Mouse (Mus musculus): Measurements from ENCODE around the gene Scgn. TPM values are rescaled to one million over a fixed set of nuclear protein-coding genes. Genes with fewer than 3 reads are reported as not detected.

Gene Scgn
- polyA plus RNA-seq, 1 experiment: 1.3 TPM

GRCm38 (mm10) chr13:24001797-24002196, 10.8 kb upstream of the Scgn start:
- Histone ChIP-seq H3K36me3 (ENCODE audit: control insufficient read depth, insufficient read depth, low read length) (no peaks in the 10 kb centered on the region), H3K4me1 (ENCODE audit: control insufficient read depth, insufficient read depth, insufficient read length, low read length) (no peaks in the 10 kb centered on the region), H3K4me3 (ENCODE audit: low read depth, low read length) (no peak overlapping the region), H3K27me3 (ENCODE audit: control insufficient read depth, insufficient read depth, low read length) (no peaks in the 10 kb centered on the region), H3K27ac (ENCODE audit: insufficient read depth, low read depth, low read length) (no peak overlapping the region)
- WGBS: 58% methylated on average over 2 of the region's 2 CpGs
- TF ChIP-seq POLR2A (IDR thresholded peaks at IDR 0.05; ENCODE audit: low read depth, low read length) (no peak), CTCF (IDR thresholded peaks at IDR 0.05; ENCODE audit: extremely low read depth, insufficient read length, insufficient replicate concordance, low read depth, low read length) (no peak)

GRCm38 (mm10) chr13:24001081-24001480, 10.1 kb upstream of the Scgn start:
- TF ChIP-seq POLR2A (IDR thresholded peaks at IDR 0.05; ENCODE audit: low read depth, low read length) (no peak), CTCF (IDR thresholded peaks at IDR 0.05; ENCODE audit: extremely low read depth, insufficient read length, insufficient replicate concordance, low read depth, low read length) (no peak)
- Histone ChIP-seq H3K27ac (ENCODE audit: insufficient read depth, low read depth, low read length) (no peak overlapping the region), H3K4me1 (ENCODE audit: control insufficient read depth, insufficient read depth, insufficient read length, low read length) (no peaks in the 10 kb centered on the region), H3K36me3 (ENCODE audit: control insufficient read depth, insufficient read depth, low read length) (no peaks in the 10 kb centered on the region), H3K4me3 (ENCODE audit: low read depth, low read length) (no peak overlapping the region), H3K27me3 (ENCODE audit: control insufficient read depth, insufficient read depth, low read length) (no peaks in the 10 kb centered on the region)
- WGBS: 69% methylated on average over 2 of the region's 2 CpGs

- Histone ChIP-seq H3K27me3 (ENCODE audit: control insufficient read depth, insufficient read depth, low read length) (no peaks in the 10 kb centered on the region), H3K36me3 (ENCODE audit: control insufficient read depth, insufficient read depth, low read length) (no peaks in the 10 kb centered on the region), H3K4me1 (ENCODE audit: control insufficient read depth, insufficient read depth, insufficient read length, low read length) (no peaks in the 10 kb centered on the region), H3K27ac (ENCODE audit: insufficient read depth, low read depth, low read length) (no peak overlapping the region), H3K4me3 (ENCODE audit: low read depth, low read length) (no peak overlapping the region)
- WGBS: 81% methylated on average over 2 of the region's 2 CpGs
- TF ChIP-seq CTCF (IDR thresholded peaks at IDR 0.05; ENCODE audit: extremely low read depth, insufficient read length, insufficient replicate concordance, low read depth, low read length): no peak
- TF ChIP-seq POLR2A (IDR thresholded peaks at IDR 0.05; ENCODE audit: low read depth, low read length): no peak
Measured at GRCm38 (mm10) chr13:23998826-23999225, 7.8 kb upstream of the Scgn start.

- Histone ChIP-seq H3K27ac (ENCODE audit: insufficient read depth, low read depth, low read length) (no peak overlapping the region), H3K27me3 (ENCODE audit: control insufficient read depth, insufficient read depth, low read length) (0 out of 2 replicates have a peak, but pooled peaks cover 8% of the 10 kb centered on the region), H3K4me1 (ENCODE audit: control insufficient read depth, insufficient read depth, insufficient read length, low read length) (no peaks in the 10 kb centered on the region), H3K4me3 (ENCODE audit: low read depth, low read length) (no peak overlapping the region), H3K36me3 (ENCODE audit: control insufficient read depth, insufficient read depth, low read length) (no peaks in the 10 kb centered on the region)
- 82% methylated on average over 3 of the region's 3 CpGs for WGBS
- no peak for TF ChIP-seq CTCF (IDR thresholded peaks at IDR 0.05; ENCODE audit: extremely low read depth, insufficient read length, insufficient replicate concordance, low read depth, low read length)
- no peak for TF ChIP-seq POLR2A (IDR thresholded peaks at IDR 0.05; ENCODE audit: low read depth, low read length)
Measured at GRCm38 (mm10) chr13:23994756-23995155, 3.7 kb upstream of the Scgn start.

- WGBS: 11% methylated on average over 9 of the region's 9 CpGs
- Histone ChIP-seq H3K4me1 (ENCODE audit: control insufficient read depth, insufficient read depth, insufficient read length, low read length) (no peaks in the 10 kb centered on the region), H3K36me3 (ENCODE audit: control insufficient read depth, insufficient read depth, low read length) (no peaks in the 10 kb centered on the region), H3K27ac (ENCODE audit: insufficient read depth, low read depth, low read length) (no peak overlapping the region), H3K4me3 (ENCODE audit: low read depth, low read length) (no peak overlapping the region), H3K27me3 (ENCODE audit: control insufficient read depth, insufficient read depth, low read length) (0 out of 2 replicates have a peak, but pooled peaks cover 8% of the 10 kb centered on the region)
- TF ChIP-seq CTCF (IDR thresholded peaks at IDR 0.05; ENCODE audit: extremely low read depth, insufficient read length, insufficient replicate concordance, low read depth, low read length): no peak
- TF ChIP-seq POLR2A (IDR thresholded peaks at IDR 0.05; ENCODE audit: low read depth, low read length): no peak
Measured at GRCm38 (mm10) chr13:23994024-23994423, 3.0 kb upstream of the Scgn start.

GRCm38 (mm10) chr13:23990451-23990850, 563 bp downstream of the Scgn start:
- no peak overlapping the region for H3K4me3 ChIP-seq (ENCODE audit: low read depth, low read length)
- no peaks in the 10 kb centered on the region for H3K36me3 ChIP-seq (ENCODE audit: control insufficient read depth, insufficient read depth, low read length)
- H3K27me3 ChIP-seq (ENCODE audit: control insufficient read depth, insufficient read depth, low read length): 0 out of 2 replicates have a peak, but pooled peaks cover 8% of the 10 kb centered on the region
- TF ChIP-seq CTCF (IDR thresholded peaks at IDR 0.05; ENCODE audit: extremely low read depth, insufficient read length, insufficient replicate concordance, low read depth, low read length) (no peak), POLR2A (IDR thresholded peaks at IDR 0.05; ENCODE audit: low read depth, low read length) (no peak)
- WGBS: 32% methylated on average over 5 of the region's 5 CpGs
- H3K4me1 ChIP-seq (ENCODE audit: control insufficient read depth, insufficient read depth, insufficient read length, low read length): no peaks in the 10 kb centered on the region
- no peak overlapping the region for H3K27ac ChIP-seq (ENCODE audit: insufficient read depth, low read depth, low read length)

GRCm38 (mm10) chr13:23985130-23985529, 5.9 kb downstream of the Scgn start:
- 40% methylated on average over 3 of the region's 3 CpGs for WGBS
- no peak for TF ChIP-seq POLR2A (IDR thresholded peaks at IDR 0.05; ENCODE audit: low read depth, low read length)
- TF ChIP-seq CTCF (IDR thresholded peaks at IDR 0.05; ENCODE audit: extremely low read depth, insufficient read length, insufficient replicate concordance, low read depth, low read length): no peak
- no peaks in the 10 kb centered on the region for H3K36me3 ChIP-seq (ENCODE audit: control insufficient read depth, insufficient read depth, low read length)
- no peaks in the 10 kb centered on the region for H3K4me1 ChIP-seq (ENCODE audit: control insufficient read depth, insufficient read depth, insufficient read length, low read length)
- H3K27ac ChIP-seq (ENCODE audit: insufficient read depth, low read depth, low read length): no peak overlapping the region
- H3K4me3 ChIP-seq (ENCODE audit: low read depth, low read length): no peak overlapping the region
- H3K27me3 ChIP-seq (ENCODE audit: control insufficient read depth, insufficient read depth, low read length): no peaks in the 10 kb centered on the region; the same call in 1 of the 2 replicates

Measured in small intestine, adult 2 months (tissue).